Mouse (Mus musculus): ENCODE data around the gene Btbd16. TPM values are rescaled to one million over a fixed set of nuclear protein-coding genes. Genes with fewer than 3 reads are reported as not detected.

Btbd16 gene
- polyA plus RNA-seq, 1 experiment from 2014 or later = not detected

GRCm38 (mm10) chr7:130741099-130741498, 32.8 kb upstream of the Btbd16 start:
- 0 out of 2 replicates have a peak, but pooled peaks cover 3% of the 10 kb centered on the region for H3K4me1 ChIP-seq (ENCODE audit: control insufficient read depth, insufficient read depth, low read length)
- H3K4me3 ChIP-seq (ENCODE audit: low read length) = no peak overlapping the region
- ATAC-seq (ENCODE audit: low FRiP score, low TSS enrichment) = no peak
- WGBS = 82% methylated on average over 4 of the region's 4 CpGs
- no peak overlapping the region for H3K4me2 ChIP-seq (replicated peaks; ENCODE audit: low read depth, low read length)
- H3K27ac ChIP-seq (ENCODE audit: low read depth, low read length) = no peak overlapping the region
- no peaks in the 10 kb centered on the region for H3K27me3 ChIP-seq (ENCODE audit: control insufficient read depth, insufficient read depth, low read length)
- no peaks in the 10 kb centered on the region for H3K9me3 ChIP-seq (ENCODE audit: control insufficient read depth, low read length)
- H3K9ac ChIP-seq (ENCODE audit: low read depth, low read length) = no peak overlapping the region
- H3K36me3 ChIP-seq (ENCODE audit: control insufficient read depth, insufficient read depth, low read length) = peaks cover 73% of the 10 kb centered on the region

- H3K27ac ChIP-seq (ENCODE audit: low read depth, low read length) = no peak overlapping the region
- H3K36me3 ChIP-seq (ENCODE audit: control insufficient read depth, insufficient read depth, low read length) = peaks cover 81% of the 10 kb centered on the region
- H3K9ac ChIP-seq (ENCODE audit: low read depth, low read length) = no peak overlapping the region
- WGBS = 90% methylated on average over 9 of the region's 9 CpGs
- H3K4me2 ChIP-seq (replicated peaks; ENCODE audit: low read depth, low read length) = no peak overlapping the region
- 0 out of 2 replicates have a peak, but pooled peaks cover 3% of the 10 kb centered on the region for H3K4me1 ChIP-seq (ENCODE audit: control insufficient read depth, insufficient read depth, low read length)
- no peaks in the 10 kb centered on the region for H3K9me3 ChIP-seq (ENCODE audit: control insufficient read depth, low read length)
- H3K27me3 ChIP-seq (ENCODE audit: control insufficient read depth, insufficient read depth, low read length) = no peaks in the 10 kb centered on the region
- H3K4me3 ChIP-seq (ENCODE audit: low read length) = no peak overlapping the region
- ATAC-seq (ENCODE audit: low FRiP score, low TSS enrichment) = no peak
Measured at GRCm38 (mm10) chr7:130743239-130744025, 30.4 kb upstream of the Btbd16 start.

GRCm38 (mm10) chr7:130749165-130749564, 24.7 kb upstream of the Btbd16 start:
- H3K4me2 ChIP-seq (replicated peaks; ENCODE audit: low read depth, low read length) = no peak overlapping the region
- H3K27me3 ChIP-seq (ENCODE audit: control insufficient read depth, insufficient read depth, low read length) = no peaks in the 10 kb centered on the region
- H3K9ac ChIP-seq (ENCODE audit: low read depth, low read length) = no peak overlapping the region
- 96% methylated on average over 4 of the region's 4 CpGs for WGBS
- no peak overlapping the region for H3K4me3 ChIP-seq (ENCODE audit: low read length)
- H3K36me3 ChIP-seq (ENCODE audit: control insufficient read depth, insufficient read depth, low read length) = peaks cover 67% of the 10 kb centered on the region
- no peak overlapping the region for H3K27ac ChIP-seq (ENCODE audit: low read depth, low read length)
- 0 out of 2 replicates have a peak, but pooled peaks cover 3% of the 10 kb centered on the region for H3K4me1 ChIP-seq (ENCODE audit: control insufficient read depth, insufficient read depth, low read length)
- no peaks in the 10 kb centered on the region for H3K9me3 ChIP-seq (ENCODE audit: control insufficient read depth, low read length)
- no peak for ATAC-seq (ENCODE audit: low FRiP score, low TSS enrichment)

GRCm38 (mm10) chr7:130750752-130751490, 22.9 kb upstream of the Btbd16 start:
- 70% methylated on average over 17 of the region's 17 CpGs for WGBS
- peaks cover 52% of the 10 kb centered on the region for H3K36me3 ChIP-seq (ENCODE audit: control insufficient read depth, insufficient read depth, low read length)

GRCm38 (mm10) chr7:130751678-130752077, 22.2 kb upstream of the Btbd16 start:
- H3K36me3 ChIP-seq (ENCODE audit: control insufficient read depth, insufficient read depth, low read length) = peaks cover 48% of the 10 kb centered on the region
- 71% methylated on average over 9 of the region's 9 CpGs for WGBS
- H3K27me3 ChIP-seq (ENCODE audit: control insufficient read depth, insufficient read depth, low read length) = no peaks in the 10 kb centered on the region
- H3K4me1 ChIP-seq (ENCODE audit: control insufficient read depth, insufficient read depth, low read length) = no peaks in the 10 kb centered on the region
- no peak for ATAC-seq (ENCODE audit: low FRiP score, low TSS enrichment)
- H3K27ac ChIP-seq (ENCODE audit: low read depth, low read length) = no peak overlapping the region
- H3K4me2 ChIP-seq (replicated peaks; ENCODE audit: low read depth, low read length) = no peak overlapping the region
- no peak overlapping the region for H3K4me3 ChIP-seq (ENCODE audit: low read length)
- H3K9me3 ChIP-seq (ENCODE audit: control insufficient read depth, low read length) = no peaks in the 10 kb centered on the region
- H3K9ac ChIP-seq (ENCODE audit: low read depth, low read length) = no peak overlapping the region

More at GRCm38 (mm10) chr7:130750752-130751490, 22.9 kb upstream of the Btbd16 start:
- H3K4me2 ChIP-seq (replicated peaks; ENCODE audit: low read depth, low read length) = no peak overlapping the region
- ATAC-seq (ENCODE audit: low FRiP score, low TSS enrichment) = no peak
- H3K4me3 ChIP-seq (ENCODE audit: low read length) = no peak overlapping the region
- peak overlapping the region; percentile 1; the same call in 1 of the 2 replicates for H3K27ac ChIP-seq (ENCODE audit: low read depth, low read length)
- H3K27me3 ChIP-seq (ENCODE audit: control insufficient read depth, insufficient read depth, low read length) = no peaks in the 10 kb centered on the region
- H3K9ac ChIP-seq (ENCODE audit: low read depth, low read length) = no peak overlapping the region
- no peaks in the 10 kb centered on the region for H3K9me3 ChIP-seq (ENCODE audit: control insufficient read depth, low read length)
- no peaks in the 10 kb centered on the region for H3K4me1 ChIP-seq (ENCODE audit: control insufficient read depth, insufficient read depth, low read length)

GRCm38 (mm10) chr7:130754790-130755189, 19.1 kb upstream of the Btbd16 start:
- no peaks in the 10 kb centered on the region for H3K4me1 ChIP-seq (ENCODE audit: control insufficient read depth, insufficient read depth, low read length)
- no peak overlapping the region for H3K4me2 ChIP-seq (replicated peaks; ENCODE audit: low read depth, low read length)
- 95% methylated on average over 2 of the region's 2 CpGs for WGBS
- H3K27ac ChIP-seq (ENCODE audit: low read depth, low read length) = no peak overlapping the region
- H3K9ac ChIP-seq (ENCODE audit: low read depth, low read length) = no peak overlapping the region
- H3K4me3 ChIP-seq (ENCODE audit: low read length) = no peak overlapping the region
- no peaks in the 10 kb centered on the region for H3K9me3 ChIP-seq (ENCODE audit: control insufficient read depth, low read length)
- no peaks in the 10 kb centered on the region for H3K27me3 ChIP-seq (ENCODE audit: control insufficient read depth, insufficient read depth, low read length)
- H3K36me3 ChIP-seq (ENCODE audit: control insufficient read depth, insufficient read depth, low read length) = peaks cover 49% of the 10 kb centered on the region
- ATAC-seq (ENCODE audit: low FRiP score, low TSS enrichment) = no peak

GRCm38 (mm10) chr7:130756343-130756835, 17.5 kb upstream of the Btbd16 start:
- Histone ChIP-seq H3K36me3 (ENCODE audit: control insufficient read depth, insufficient read depth, low read length) (peaks cover 54% of the 10 kb centered on the region), H3K4me1 (ENCODE audit: control insufficient read depth, insufficient read depth, low read length) (no peaks in the 10 kb centered on the region), H3K9me3 (ENCODE audit: control insufficient read depth, low read length) (no peaks in the 10 kb centered on the region), H3K27ac (ENCODE audit: low read depth, low read length) (peak overlapping the region; percentile 65), H3K4me3 (ENCODE audit: low read length) (no peak overlapping the region), H3K27me3 (ENCODE audit: control insufficient read depth, insufficient read depth, low read length) (no peaks in the 10 kb centered on the region), H3K4me2 (replicated peaks; ENCODE audit: low read depth, low read length) (no peak overlapping the region), H3K9ac (ENCODE audit: low read depth, low read length) (no peak overlapping the region)
- 68% methylated on average over 7 of the region's 7 CpGs for WGBS
- ATAC-seq (ENCODE audit: low FRiP score, low TSS enrichment) = no peak

- Histone ChIP-seq H3K4me1 (ENCODE audit: control insufficient read depth, insufficient read depth, low read length) (no peaks in the 10 kb centered on the region), H3K4me3 (ENCODE audit: low read length) (no peak overlapping the region), H3K9ac (ENCODE audit: low read depth, low read length) (no peak overlapping the region), H3K36me3 (ENCODE audit: control insufficient read depth, insufficient read depth, low read length) (peaks cover 46% of the 10 kb centered on the region), H3K4me2 (replicated peaks; ENCODE audit: low read depth, low read length) (no peak overlapping the region), H3K27ac (ENCODE audit: low read depth, low read length) (no peak overlapping the region), H3K27me3 (ENCODE audit: control insufficient read depth, insufficient read depth, low read length) (no peaks in the 10 kb centered on the region), H3K9me3 (ENCODE audit: control insufficient read depth, low read length) (no peaks in the 10 kb centered on the region)
- ATAC-seq (ENCODE audit: low FRiP score, low TSS enrichment) = no peak
- 72% methylated on average over 11 of the region's 11 CpGs for WGBS
Measured at GRCm38 (mm10) chr7:130757326-130757865, 16.5 kb upstream of the Btbd16 start.
